Mouse (Mus musculus) ovary, postnatal 14 days (tissue): ENCODE results near the gene Mmp14.
A peak's percentile ranks its signal among the peaks of the same experiment; 100 is the strongest.

ENCODE experiments used
- DNase-seq: peaks from one replicate; pipeline ENCODE4 v3.0.0; 2022; ENCODE audit warnings: low spot score

Mmp14 gene

GRCm38 (mm10) chr14:54435194-54435918, 3.9 kb downstream of the Mmp14 start:
- DNase-seq: no peak

GRCm38 (mm10) chr14:54439155-54439554, 7.7 kb downstream of the Mmp14 start:
- DNase-seq: no peak

DNA sequence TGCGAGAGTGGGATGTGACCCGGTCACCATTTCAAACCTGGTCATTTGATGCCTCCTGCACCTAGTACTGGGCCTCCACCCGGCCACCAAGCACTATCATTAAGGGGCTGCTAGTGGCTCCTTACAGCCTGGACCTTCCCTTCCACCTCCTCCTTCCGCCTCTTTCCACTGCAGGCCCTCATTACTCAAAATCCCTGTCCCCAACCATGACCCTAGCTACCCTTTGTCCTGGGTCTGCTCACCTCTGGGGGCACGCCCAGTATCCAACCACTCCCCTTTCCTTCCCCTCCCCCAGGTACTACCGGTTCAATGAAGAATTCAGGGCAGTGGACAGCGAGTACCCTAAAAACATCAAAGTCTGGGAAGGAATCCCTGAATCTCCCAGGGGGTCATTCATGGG, 8.2 kb downstream of the Mmp14 start:
- DNase-seq: no peak

DNA sequence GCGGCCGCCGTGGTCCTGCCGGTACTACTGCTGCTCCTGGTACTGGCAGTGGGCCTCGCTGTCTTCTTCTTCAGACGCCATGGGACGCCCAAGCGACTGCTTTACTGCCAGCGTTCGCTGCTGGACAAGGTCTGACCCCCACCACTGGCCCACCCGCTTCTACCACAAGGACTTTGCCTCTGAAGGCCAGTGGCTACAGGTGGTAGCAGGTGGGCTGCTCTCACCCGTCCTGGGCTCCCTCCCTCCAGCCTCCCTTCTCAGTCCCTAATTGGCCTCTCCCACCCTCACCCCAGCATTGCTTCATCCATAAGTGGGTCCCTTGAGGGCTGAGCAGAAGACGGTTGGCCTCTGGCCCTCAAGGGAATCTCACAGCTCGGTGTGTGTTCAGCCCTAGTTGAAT, 9.1 kb downstream of the Mmp14 start:
- DNase-seq: no peak

GRCm38 (mm10) chr14:54441365-54441764, 10.0 kb downstream of the Mmp14 start:
- DNase-seq: no peak

DNA sequence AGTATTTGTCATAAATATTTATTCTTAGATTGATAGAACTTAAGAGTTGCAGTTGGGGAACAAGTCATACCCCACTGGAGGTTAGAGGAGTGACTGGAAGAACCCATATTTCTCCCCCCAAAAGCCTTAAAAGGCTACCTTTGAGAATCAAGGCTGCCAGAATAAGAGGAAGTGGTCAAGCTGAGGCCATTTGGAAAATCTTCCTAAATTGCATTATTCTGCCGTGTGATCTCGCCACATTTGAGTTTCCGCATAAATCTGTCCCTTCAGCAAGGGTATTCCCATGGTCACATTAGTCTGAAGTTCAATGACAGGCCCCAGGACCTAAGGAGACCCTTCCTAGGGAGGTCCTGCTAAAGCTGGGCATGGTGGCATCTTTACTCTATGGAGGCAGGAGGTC, 11.1 kb downstream of the Mmp14 start:
- DNase-seq: no peak

DNA sequence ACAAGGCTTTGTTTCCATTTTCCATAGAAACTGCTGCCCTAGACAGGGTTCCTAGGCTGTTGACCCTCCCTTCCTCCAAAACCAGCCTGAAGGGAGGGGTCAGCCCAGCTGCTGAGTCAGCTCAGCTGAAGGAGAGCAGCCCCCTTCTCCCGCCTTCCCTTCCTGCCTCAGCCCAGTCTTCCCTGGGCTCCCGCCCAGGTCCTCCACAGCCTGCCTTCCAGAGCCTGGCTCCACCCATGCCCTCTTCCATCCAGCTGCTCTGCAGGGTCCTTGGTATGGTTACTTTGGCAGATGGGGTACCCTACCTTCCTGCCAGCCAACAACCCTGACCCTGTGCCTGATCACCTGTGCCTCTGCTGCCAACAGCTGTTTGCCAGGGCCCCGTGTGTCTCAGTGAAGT, 11.8 kb downstream of the Mmp14 start:
- no peak for DNase-seq

DNA sequence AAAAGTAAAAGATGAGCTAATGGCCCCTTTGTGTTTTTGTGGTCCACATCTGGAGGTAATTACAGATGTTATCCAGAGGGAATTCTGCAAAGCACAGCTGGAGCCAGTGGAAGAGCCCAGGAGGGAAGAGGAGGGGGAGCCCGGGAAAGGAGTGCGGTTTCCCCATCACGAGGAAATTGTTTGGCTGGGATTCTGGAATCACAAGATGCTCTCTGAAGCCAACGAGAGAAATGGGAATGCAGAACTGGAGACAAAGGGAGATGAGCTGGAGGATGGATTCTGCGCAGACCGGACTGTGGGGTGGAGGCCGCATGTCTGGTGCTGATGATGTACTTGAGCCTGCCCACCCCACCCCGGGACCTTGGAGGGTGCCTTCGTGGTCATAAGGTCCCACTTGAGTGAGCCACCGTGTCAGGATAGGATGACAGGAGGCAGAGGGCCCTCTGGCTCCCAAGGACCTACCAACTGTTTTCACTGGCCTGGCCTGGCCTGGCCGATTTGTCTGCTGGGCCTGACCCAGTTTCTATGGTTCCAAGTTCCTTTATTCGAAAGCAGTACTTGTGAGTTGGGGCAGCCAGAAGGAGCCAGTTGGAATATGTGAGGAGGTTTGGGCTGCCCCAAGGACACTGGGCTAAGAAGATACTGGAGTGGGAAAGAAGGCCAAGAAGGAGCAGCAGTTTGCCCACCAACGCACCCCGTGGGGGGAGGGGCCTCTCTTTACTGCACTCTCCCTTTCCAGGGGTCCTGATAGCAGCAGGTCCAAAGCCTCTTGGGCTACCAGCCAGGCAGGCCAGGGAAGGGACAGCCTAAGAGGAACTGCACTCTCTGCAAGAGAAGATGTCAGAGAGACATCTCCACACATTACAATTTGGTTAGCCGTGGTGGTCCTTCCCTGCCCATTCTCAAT, 12.6 kb downstream of the Mmp14 start:
- DNase-seq: peak; percentile 55

GRCm38 (mm10) chr14:54445476-54445875, 14.1 kb downstream of the Mmp14 start:
- DNase-seq: no peak

GRCm38 (mm10) chr14:54453566-54453965, 22.2 kb downstream of the Mmp14 start:
- no peak for DNase-seq

DNA sequence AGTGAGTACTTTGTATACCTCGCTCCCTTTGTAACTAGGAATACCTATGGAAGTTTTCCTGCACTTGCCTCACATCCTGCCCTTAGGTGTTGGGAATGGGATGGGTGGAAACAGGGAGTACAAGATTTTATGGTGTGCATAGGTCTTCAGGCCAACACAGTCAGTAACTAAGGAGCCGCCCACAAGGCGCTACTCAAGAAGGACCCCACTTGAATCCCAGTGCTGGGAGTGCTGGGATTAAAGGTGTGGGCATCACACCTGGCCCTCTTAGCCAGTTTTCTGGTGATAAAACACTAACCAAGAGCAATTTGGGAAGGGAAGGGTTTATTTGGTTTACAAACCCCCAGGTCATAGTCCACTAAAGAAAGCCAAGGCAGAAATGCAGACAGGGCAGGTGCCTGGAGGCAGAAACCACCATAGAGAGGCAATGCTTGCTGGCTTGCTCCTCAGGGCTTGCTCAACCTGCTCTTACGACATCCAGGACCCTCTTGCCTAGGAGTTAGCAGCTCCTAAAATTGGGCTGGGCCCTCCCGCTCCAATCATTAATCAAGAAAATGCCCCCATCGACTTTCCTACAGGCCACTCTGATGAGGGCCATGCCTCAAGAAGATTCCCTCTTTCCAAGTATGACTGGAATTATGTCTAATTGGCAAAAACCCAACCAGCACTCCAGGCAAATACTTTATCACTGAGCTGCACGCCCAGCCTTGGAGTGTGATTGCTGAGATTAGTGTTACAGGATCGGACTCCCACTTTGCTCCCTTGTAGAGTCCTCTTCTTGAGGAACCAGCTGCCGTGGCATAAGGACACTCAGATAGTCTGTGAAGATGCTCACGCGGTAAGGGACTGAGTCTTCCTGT, 23.5 kb downstream of the Mmp14 start:
- no peak for DNase-seq

GRCm38 (mm10) chr14:54457907-54458569, 26.6 kb downstream of the Mmp14 start:
- DNase-seq: no peak

- no peak for DNase-seq
Measured at GRCm38 (mm10) chr14:54462146-54462545, 30.7 kb downstream of the Mmp14 start.

DNA sequence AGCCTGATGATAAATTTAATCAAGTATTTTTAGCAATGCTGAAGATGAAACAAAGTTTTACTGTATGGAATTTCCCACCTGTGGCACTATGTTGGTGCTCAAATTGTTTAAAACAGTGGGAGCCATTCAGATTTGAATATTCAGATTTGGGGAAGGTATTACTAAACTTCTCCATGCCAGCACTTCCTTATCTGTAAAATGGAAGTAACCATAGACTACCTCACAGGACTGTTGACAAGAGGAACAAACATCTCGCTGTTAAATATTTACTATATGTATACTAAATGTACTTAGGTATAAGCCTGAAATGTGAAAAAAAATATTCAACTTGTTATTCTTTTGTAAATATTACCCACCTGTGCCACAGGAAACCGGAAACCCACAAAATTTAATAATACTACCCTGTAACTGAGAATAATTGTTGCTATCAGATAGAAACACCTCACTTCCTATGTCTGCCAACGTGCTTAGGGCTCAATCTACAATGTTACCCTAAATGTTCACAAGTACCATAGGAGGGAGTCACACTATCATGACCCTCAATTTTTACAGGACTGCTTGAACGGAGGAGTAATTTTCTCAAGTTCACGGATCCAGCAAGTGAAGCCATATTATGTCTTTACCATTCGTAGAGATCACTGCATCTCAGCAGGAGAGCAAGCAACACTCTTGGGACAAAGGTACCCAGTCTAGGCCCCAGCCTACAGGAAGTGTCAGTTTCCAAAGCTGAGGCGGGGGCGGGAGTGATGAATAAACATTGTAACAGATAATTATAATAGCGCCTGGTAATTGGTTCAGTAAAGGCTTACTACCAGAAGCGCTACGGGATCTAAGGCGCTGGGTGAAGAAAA, 31.9 kb downstream of the Mmp14 start:
- no peak for DNase-seq

DNA sequence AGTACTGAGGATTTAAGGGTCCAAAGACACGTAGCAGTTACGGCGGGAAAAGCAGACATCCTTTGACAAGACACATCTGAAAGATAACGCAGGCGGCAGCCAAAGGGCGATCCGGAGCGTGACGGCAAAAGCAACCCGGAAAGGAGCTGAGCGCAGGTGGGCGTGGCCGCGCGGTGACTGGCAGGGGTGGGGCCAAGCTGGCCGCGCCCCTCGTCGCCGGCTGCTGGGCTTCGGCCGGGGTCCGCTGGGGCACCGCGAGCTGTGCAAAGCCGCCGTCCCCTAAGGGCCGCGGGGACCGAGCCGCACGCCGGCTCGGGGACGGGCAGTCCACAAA, 32.5 kb downstream of the Mmp14 start, which contains the start of gene Lrp10:
Gene Lrp10, plus strand, starts transcription at position 179 of the 334 bp plus-strand sequence.
- peak; percentile 74 for DNase-seq

GRCm38 (mm10) chr14:54464293-54465005, 33.0 kb downstream of the Mmp14 start:
- DNase-seq: peak; percentile 59

GRCm38 (mm10) chr14:54471467-54471866, 40.1 kb downstream of the Mmp14 start:
- no peak for DNase-seq

DNA sequence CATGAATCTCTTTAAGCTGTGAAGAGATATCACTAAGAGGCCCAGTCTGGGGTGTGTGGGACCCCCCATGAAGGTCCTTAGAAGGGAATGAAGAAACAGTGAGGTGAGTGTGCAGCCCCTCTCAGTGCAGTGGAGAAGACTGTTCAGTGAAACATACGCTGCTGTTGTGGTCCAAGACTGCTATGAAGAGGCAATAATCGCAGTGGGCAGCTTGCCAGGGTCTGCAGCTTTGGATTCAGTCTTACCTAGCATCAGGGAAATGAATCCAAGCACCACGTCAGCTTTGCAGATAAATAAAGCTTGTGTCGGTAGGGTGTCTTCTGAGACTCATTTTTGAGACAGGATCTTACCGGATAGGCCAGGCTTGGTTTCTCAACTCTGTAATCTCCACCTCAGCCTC, 41.3 kb downstream of the Mmp14 start:
- no peak for DNase-seq

- DNase-seq: no peak
Measured at GRCm38 (mm10) chr14:54474744-54475143, 43.3 kb downstream of the Mmp14 start.
